Mouse (Mus musculus) intestine, postnatal 0 days (tissue): ENCODE measurements around the gene Syt5. TPM values are rescaled to one million over a fixed set of nuclear protein-coding genes. Genes with fewer than 3 reads are reported as not detected.
A peak's percentile ranks its signal among the peaks of the same experiment; 100 is the strongest.

Source experiments
- ATAC-seq: fragments of 200-750 bp; cut with Nextera tagmentation; 2 replicates; pipeline ENCODE4 v1.8.0; 2017; ENCODE audit warnings: mild to moderate bottlenecking, moderate TSS enrichment, moderate library complexity
- H3K27ac ChIP-seq: fragments of 300-500 bp; sonication (generic); 2 replicates; pipeline ENCODE4 v1.5.1; 2014; ENCODE audit warnings: mild to moderate bottlenecking, low read depth, low read length, moderate library complexity
- H3K27me3 ChIP-seq: fragments of 300-500 bp; sonication (generic); replicated peaks from 2 replicates; pipeline ENCODE4 v1.6.1; 2014; ENCODE audit warnings: low read length, mixed read lengths; ENCODE audit not compliant: control insufficient read depth, insufficient read depth
- H3K36me3 ChIP-seq: fragments of 300-500 bp; sonication (generic); 2 replicates; pipeline ENCODE4 v1.6.1; 2014; ENCODE audit warnings: mild to moderate bottlenecking, moderate library complexity; ENCODE audit not compliant: control insufficient read depth, insufficient read depth
- H3K4me1 ChIP-seq: fragments of 300-500 bp; sonication (generic); replicated peaks from 2 replicates; pipeline ENCODE4 v1.6.1; 2014; ENCODE audit warnings: antibody characterized with exemption, low read length, mixed read lengths; ENCODE audit not compliant: control insufficient read depth, insufficient read depth
- H3K4me2 ChIP-seq: fragments of 300-500 bp; sonication (generic); replicated peaks from 2 replicates; pipeline ENCODE4 v1.6.1; 2014; ENCODE audit warnings: low read depth, mild to moderate bottlenecking, moderate library complexity
- H3K4me3 ChIP-seq: fragments of 300-500 bp; sonication (generic); 2 replicates; pipeline ENCODE4 v1.5.1; 2014; ENCODE audit warnings: low read depth, low read length
- H3K9ac ChIP-seq: fragments of 300-500 bp; sonication (generic); 2 replicates; pipeline ENCODE4 v1.6.1; 2014; ENCODE audit warnings: mild to moderate bottlenecking, low read depth, low read length
- H3K9me3 ChIP-seq: fragments of 300-500 bp; sonication (generic); 2 replicates; pipeline ENCODE4 v1.6.1; 2016; ENCODE audit warnings: mixed run types; ENCODE audit not compliant: control insufficient read depth
- CTCF ChIP-seq: sonication (generic); IDR thresholded peaks from 2 replicates; pipeline ENCODE4 v1.5.1; 2016; ENCODE audit warnings: low read depth, mild to moderate bottlenecking, control low read depth, antibody characterized with exemption, moderate library complexity
- WGBS: fragments of 180-500 bp; shearing (Covaris S2); extraction: QIAGEN DNeasy Blood & Tissue Kit; methylation state at CpG from one replicate; pipeline ENCODE4 v1.1.7; 2014; 5-methylcytosine and 5-hydroxymethylcytosine counted together
- polyA plus RNA-seq: library from polyadenylated mRNA; unstranded; fragments of >200 nt; fragmentation: Nextera tagmentation; extraction: Ambion mirVana; gene quantifications from 2 replicates; pipeline ENCODE4 v1.2.1, GENCODE M21; 2015

The Syt5 gene
- polyA plus RNA-seq, 1 experiment from 2014 or later, result 5.3 TPM

DNA sequence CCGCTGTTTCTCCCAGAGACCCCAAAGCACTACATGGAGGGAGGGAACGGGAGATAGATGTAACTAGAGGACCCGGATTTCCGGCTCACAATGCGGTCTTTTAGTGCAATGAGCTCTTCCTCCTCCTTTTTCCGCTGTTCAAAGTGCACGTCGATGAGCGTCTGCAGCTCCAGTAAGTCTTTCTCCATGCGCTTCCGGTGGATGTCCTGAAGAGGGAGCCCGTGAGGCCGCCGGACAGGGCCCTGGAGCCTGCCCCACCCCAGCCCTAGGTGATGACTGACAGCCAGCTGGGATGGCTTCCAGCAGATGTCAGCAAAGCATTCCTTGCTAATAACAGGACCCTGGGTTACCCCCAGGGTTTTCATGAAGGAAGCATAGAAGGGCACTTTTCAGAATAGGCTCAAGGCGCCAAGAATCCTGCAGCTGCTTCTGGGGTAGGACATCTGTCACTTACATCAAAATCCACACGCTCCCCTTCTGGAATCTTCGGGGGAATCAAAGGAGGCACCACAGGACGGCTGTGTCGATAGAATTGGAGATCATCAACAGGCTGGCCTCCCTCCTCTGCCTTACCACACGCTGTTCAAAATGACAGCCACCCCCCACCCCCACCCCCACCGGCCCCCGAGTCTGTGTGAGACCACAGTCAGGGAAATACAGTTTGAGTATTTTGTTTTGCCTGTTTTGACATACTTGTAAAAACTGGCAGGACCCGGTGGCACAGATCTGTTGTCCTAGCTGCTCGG is 37.3 kb downstream of the Syt5 start:
- peak; percentile 96 for TF ChIP-seq CTCF
- 20% methylated on average over 24 of the region's 24 CpGs for WGBS
- Histone ChIP-seq H3K4me1 (0 out of 2 replicates have a peak, but pooled peaks cover 4% of the 10 kb centered on the region), H3K9ac (no peak overlapping the region), H3K27me3 (no peaks in the 10 kb centered on the region), H3K27ac (no peak overlapping the region), H3K9me3 (no peaks in the 10 kb centered on the region), H3K4me3 (peak overlapping the region; percentile 14; the same call in 1 of the 2 replicates), H3K4me2 (peak overlapping the region; percentile 57), H3K36me3 (no peaks in the 10 kb centered on the region)
- ATAC-seq, result peak; percentile 91

GRCm38 (mm10) chr7:4508739-4509116 is 38.6 kb downstream of the Syt5 start:
- Histone ChIP-seq H3K27me3 (no peaks in the 10 kb centered on the region), H3K4me1 (0 out of 2 replicates have a peak, but pooled peaks cover 4% of the 10 kb centered on the region), H3K9me3 (no peaks in the 10 kb centered on the region), H3K4me2 (no peak overlapping the region), H3K4me3 (no peak overlapping the region), H3K9ac (no peak overlapping the region), H3K27ac (no peak overlapping the region), H3K36me3 (no peaks in the 10 kb centered on the region)
- no peak for TF ChIP-seq CTCF
- ATAC-seq, result no peak
- WGBS, result 94% methylated on average over 8 of the region's 8 CpGs

GRCm38 (mm10) chr7:4508062-4508738 is 39.1 kb downstream of the Syt5 start:
- peak; percentile 55 for TF ChIP-seq CTCF
- 0 out of 2 replicates have a peak, but pooled peaks cover 4% of the 10 kb centered on the region for H3K4me1 ChIP-seq
- no peaks in the 10 kb centered on the region for H3K27me3 ChIP-seq
- H3K27ac ChIP-seq, result no peak overlapping the region
- no peak overlapping the region for H3K4me2 ChIP-seq
- WGBS, result 85% methylated on average over 32 of the region's 32 CpGs
- H3K36me3 ChIP-seq, result no peaks in the 10 kb centered on the region
- H3K9me3 ChIP-seq, result no peaks in the 10 kb centered on the region
- H3K4me3 ChIP-seq, result no peak overlapping the region
- no peak overlapping the region for H3K9ac ChIP-seq
- ATAC-seq, result no peak

GRCm38 (mm10) chr7:4507220-4507619 is 40.1 kb downstream of the Syt5 start:
- no peaks in the 10 kb centered on the region for H3K9me3 ChIP-seq
- H3K4me1 ChIP-seq, result 0 out of 2 replicates have a peak, but pooled peaks cover 4% of the 10 kb centered on the region
- no peak for ATAC-seq
- WGBS, result 28% methylated on average over 4 of the region's 4 CpGs
- H3K9ac ChIP-seq, result no peak overlapping the region
- TF ChIP-seq CTCF, result no peak
- H3K27ac ChIP-seq, result no peak overlapping the region
- no peaks in the 10 kb centered on the region for H3K36me3 ChIP-seq
- H3K27me3 ChIP-seq, result no peaks in the 10 kb centered on the region
- no peak overlapping the region for H3K4me2 ChIP-seq
- no peak overlapping the region for H3K4me3 ChIP-seq

- Histone ChIP-seq H3K36me3 (no peaks in the 10 kb centered on the region), H3K9me3 (no peaks in the 10 kb centered on the region), H3K9ac (no peak overlapping the region), H3K27ac (no peak overlapping the region), H3K4me3 (no peak overlapping the region), H3K4me1 (0 out of 2 replicates have a peak, but pooled peaks cover 4% of the 10 kb centered on the region), H3K27me3 (no peaks in the 10 kb centered on the region), H3K4me2 (no peak overlapping the region)
- no peak for TF ChIP-seq CTCF
- WGBS, result 57% methylated on average over 11 of the region's 11 CpGs
- ATAC-seq, result no peak
Observed at GRCm38 (mm10) chr7:4504646-4505435, 42.5 kb downstream of the Syt5 start.

DNA sequence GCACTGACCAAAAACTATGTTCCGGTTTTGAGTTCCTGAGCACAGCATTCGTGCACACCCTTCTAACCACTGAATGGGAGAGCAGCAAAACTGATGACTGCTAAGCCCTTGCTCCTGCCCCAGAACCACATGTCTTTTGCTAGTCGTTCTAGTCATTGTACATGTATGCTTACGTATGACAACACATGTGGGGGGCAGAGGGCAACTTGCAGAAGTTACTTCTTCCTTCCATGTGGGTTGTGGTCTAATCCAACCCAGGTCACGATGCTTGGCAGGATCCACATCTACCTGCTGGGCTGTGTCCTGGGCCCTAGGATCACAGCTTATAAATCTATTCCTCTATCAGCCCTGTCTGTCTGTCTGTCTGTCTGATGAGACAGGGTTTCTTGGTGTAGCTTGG is 43.5 kb downstream of the Syt5 start:
- no peak overlapping the region for H3K9ac ChIP-seq
- no peak overlapping the region for H3K27ac ChIP-seq
- no peak for ATAC-seq
- H3K9me3 ChIP-seq, result no peaks in the 10 kb centered on the region
- no peaks in the 10 kb centered on the region for H3K27me3 ChIP-seq
- WGBS, result 79% methylated on average over 5 of the region's 5 CpGs
- 0 out of 2 replicates have a peak, but pooled peaks cover 6% of the 10 kb centered on the region for H3K4me1 ChIP-seq
- no peaks in the 10 kb centered on the region for H3K36me3 ChIP-seq
- no peak overlapping the region for H3K4me2 ChIP-seq
- H3K4me3 ChIP-seq, result no peak overlapping the region
- no peak for TF ChIP-seq CTCF
